Mouse (Mus musculus) embryonic facial prominence, embryonic 15.5 days (tissue): ENCODE data around the gene Edn2. TPM values are rescaled to one million over a fixed set of nuclear protein-coding genes. Genes with fewer than 3 reads are reported as not detected.

Experiments used
- ATAC-seq: fragments of 200-750 bp; cut with Nextera tagmentation; 2 replicates; pipeline ENCODE4 v1.8.0; 2017; ENCODE audit warnings: low read depth, moderate TSS enrichment; ENCODE audit not compliant: insufficient number of reproducible peaks, low FRiP score, low TSS enrichment
- H3K27ac ChIP-seq: fragments of 300-500 bp; sonication (generic); replicated peaks from 2 replicates; pipeline ENCODE4 v1.5.1; 2015; ENCODE audit warnings: mild to moderate bottlenecking, inconsistent platforms
- H3K27me3 ChIP-seq: fragments of 300-500 bp; sonication (generic); 2 replicates; pipeline ENCODE4 v1.6.1; 2015; ENCODE audit warnings: inconsistent platforms
- H3K36me3 ChIP-seq: fragments of 300-500 bp; sonication (generic); 2 replicates; pipeline ENCODE4 v1.6.1; 2015; ENCODE audit warnings: mild to moderate bottlenecking, inconsistent platforms
- H3K4me1 ChIP-seq: fragments of 300-500 bp; sonication (generic); 2 replicates; pipeline ENCODE4 v1.6.1; 2015; ENCODE audit warnings: inconsistent platforms
- H3K4me2 ChIP-seq: fragments of 300-500 bp; sonication (generic); replicated peaks from 2 replicates; pipeline ENCODE4 v1.6.1; 2015; ENCODE audit warnings: mild to moderate bottlenecking, inconsistent platforms
- H3K4me3 ChIP-seq: fragments of 300-500 bp; sonication (generic); replicated peaks from 2 replicates; pipeline ENCODE4 v1.5.1; 2015; ENCODE audit warnings: mild to moderate bottlenecking, inconsistent platforms
- H3K9ac ChIP-seq: fragments of 300-500 bp; sonication (generic); 2 replicates; pipeline ENCODE4 v1.6.1; 2015; ENCODE audit warnings: inconsistent platforms
- H3K9me3 ChIP-seq: fragments of 300-500 bp; sonication (generic); replicated peaks from 2 replicates; pipeline ENCODE4 v1.6.1; 2016; ENCODE audit warnings: inconsistent platforms
- WGBS: fragments of 180-500 bp; shearing (Covaris S2); methylation state at CpG from one replicate; pipeline ENCODE4 v1.1.7; 2015; 5-methylcytosine and 5-hydroxymethylcytosine counted together
- polyA plus RNA-seq: library from polyadenylated mRNA; unstranded; fragments of >200 nt; fragmentation: Nextera tagmentation; extraction: Ambion mirVana; gene quantifications from 2 replicates; pipeline ENCODE4 v1.2.1, GENCODE M21; 2015

The Edn2 gene
- polyA plus RNA-seq, 1 experiment from 2014 or later = 10.1 TPM

DNA sequence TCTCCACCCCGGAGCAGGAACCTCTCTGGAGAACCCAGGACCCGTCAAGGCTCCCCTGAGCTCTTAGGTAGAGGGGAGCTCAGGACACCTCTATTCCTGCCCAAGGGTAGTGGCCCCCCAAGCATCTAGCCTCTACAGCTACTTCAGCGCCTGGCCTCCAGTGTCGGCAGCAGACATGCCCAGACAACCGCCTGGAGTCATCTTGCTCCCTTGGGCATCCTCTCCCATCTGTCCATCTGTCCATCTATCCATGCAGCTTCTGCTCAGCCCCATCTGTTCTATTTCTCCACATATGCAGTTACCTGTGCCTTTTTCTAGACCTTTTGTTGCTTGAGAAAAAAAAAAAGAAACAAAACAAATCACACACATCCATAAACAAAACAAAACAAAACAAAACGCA, 26.8 kb upstream of the Edn2 start:
- H3K9ac ChIP-seq = no peak overlapping the region
- H3K4me2 ChIP-seq = no peak overlapping the region
- H3K9me3 ChIP-seq = no peaks in the 10 kb centered on the region
- H3K27me3 ChIP-seq = no peaks in the 10 kb centered on the region
- H3K4me1 ChIP-seq = 0 out of 2 replicates have a peak, but pooled peaks cover 8% of the 10 kb centered on the region
- no peaks in the 10 kb centered on the region for H3K36me3 ChIP-seq
- H3K4me3 ChIP-seq = no peak overlapping the region
- no peak overlapping the region for H3K27ac ChIP-seq
- no peak for ATAC-seq
- WGBS = 69% methylated on average over 6 of the region's 6 CpGs

DNA sequence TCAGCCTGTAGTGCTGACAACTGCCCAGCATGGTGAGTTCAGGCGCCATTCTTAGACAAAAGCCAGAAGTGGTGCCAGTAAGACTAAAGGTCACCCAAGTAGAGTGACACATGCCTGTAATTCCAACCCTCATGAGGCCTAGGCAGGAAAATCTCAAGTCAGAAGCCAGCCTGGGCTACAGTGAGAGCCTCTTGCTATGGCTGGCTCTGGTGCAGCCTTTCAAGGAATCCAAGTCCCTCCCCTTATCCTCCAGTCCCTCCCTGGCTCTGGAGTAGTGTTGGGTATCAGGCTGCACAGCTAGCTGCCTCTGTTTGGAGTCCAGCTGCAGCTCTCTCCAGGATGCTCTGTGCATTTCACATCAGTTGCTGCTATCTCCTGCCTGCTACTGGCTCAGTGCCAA, 19.2 kb upstream of the Edn2 start:
- no peak overlapping the region for H3K27ac ChIP-seq
- H3K4me2 ChIP-seq = no peak overlapping the region
- no peak overlapping the region for H3K9ac ChIP-seq
- ATAC-seq = no peak
- H3K4me3 ChIP-seq = no peak overlapping the region
- H3K36me3 ChIP-seq = no peaks in the 10 kb centered on the region
- no peaks in the 10 kb centered on the region for H3K9me3 ChIP-seq
- 0 out of 2 replicates have a peak, but pooled peaks cover 7% of the 10 kb centered on the region for H3K4me1 ChIP-seq
- 72% methylated on average over 1 of the region's 1 CpGs for WGBS
- no peaks in the 10 kb centered on the region for H3K27me3 ChIP-seq

DNA sequence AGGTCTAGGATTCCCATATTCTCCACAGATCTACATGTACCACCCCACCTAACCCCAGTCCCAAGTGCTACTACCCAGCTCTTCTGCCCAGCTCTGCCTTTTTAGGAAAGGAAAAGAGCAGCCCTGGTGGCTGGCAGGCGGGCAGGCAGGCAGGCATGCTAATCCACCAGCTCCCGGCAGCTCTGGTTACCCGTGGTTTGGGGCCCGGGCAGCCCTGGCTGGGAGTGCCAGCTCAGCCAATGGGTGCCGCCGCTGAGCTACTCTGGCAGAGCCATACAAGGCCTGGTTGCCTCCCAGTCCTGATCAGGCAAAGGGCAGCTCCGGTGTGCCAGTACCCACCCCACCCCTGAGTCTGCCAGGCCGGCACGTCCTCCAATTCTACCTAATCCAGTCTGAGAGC, 18.1 kb upstream of the Edn2 start:
- H3K9me3 ChIP-seq = no peaks in the 10 kb centered on the region
- H3K4me1 ChIP-seq = 0 out of 2 replicates have a peak, but pooled peaks cover 9% of the 10 kb centered on the region
- no peaks in the 10 kb centered on the region for H3K36me3 ChIP-seq
- 70% methylated on average over 9 of the region's 9 CpGs for WGBS
- H3K4me2 ChIP-seq = no peak overlapping the region
- no peak overlapping the region for H3K27ac ChIP-seq
- peak; percentile 36; the same call in 1 of the 2 replicates for ATAC-seq
- no peaks in the 10 kb centered on the region for H3K27me3 ChIP-seq
- H3K4me3 ChIP-seq = no peak overlapping the region
- H3K9ac ChIP-seq = no peak overlapping the region

DNA sequence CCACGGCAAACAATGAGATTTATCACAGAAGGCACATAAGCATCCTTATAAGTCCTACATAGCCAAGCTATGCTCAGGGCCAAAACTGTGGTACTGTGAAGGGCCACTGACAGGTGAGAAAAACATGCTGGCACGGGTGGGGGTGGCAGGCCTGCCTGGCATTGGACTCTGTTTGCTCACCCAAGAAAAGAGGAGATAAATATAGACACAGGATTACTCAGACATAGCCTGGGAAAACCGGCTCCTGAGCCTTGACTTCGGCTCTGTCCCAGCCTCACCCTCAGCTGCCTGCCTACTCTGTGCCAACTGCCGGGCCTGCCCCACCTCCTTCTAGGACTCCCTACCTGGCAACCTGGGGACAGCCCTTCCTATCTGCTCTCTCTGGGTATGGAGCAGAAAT, 16.7 kb upstream of the Edn2 start:
- Histone ChIP-seq H3K9me3 (no peaks in the 10 kb centered on the region), H3K36me3 (no peaks in the 10 kb centered on the region), H3K27me3 (no peaks in the 10 kb centered on the region), H3K4me1 (peaks cover 24% of the 10 kb centered on the region), H3K4me3 (no peak overlapping the region), H3K9ac (no peak overlapping the region), H3K27ac (no peak overlapping the region), H3K4me2 (no peak overlapping the region)
- WGBS = 76% methylated on average over 5 of the region's 5 CpGs
- no peak for ATAC-seq

DNA sequence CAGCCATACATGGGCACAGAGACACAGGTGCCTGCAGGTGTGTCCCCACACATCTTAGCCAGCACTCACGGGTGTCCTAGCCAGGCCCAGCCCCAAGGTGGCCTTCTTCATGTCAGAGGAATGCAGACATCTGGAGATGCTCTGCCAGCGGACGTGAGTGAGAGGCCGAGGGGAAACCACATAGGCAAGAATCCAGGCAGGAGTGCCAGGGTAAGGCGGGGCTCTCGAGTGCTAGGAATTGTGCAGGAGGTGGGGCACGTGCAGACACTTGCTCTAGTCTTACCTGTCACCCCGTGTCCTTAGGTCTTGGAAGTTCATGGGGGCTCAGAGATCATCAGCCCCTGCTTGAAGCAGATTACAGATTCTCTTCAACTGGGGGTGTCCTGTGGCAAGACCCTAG, 15.1 kb upstream of the Edn2 start:
- 51% methylated on average over 8 of the region's 8 CpGs for whole genome bisulfite sequencing
- H3K4me2 ChIP-seq = no peak overlapping the region

DNA sequence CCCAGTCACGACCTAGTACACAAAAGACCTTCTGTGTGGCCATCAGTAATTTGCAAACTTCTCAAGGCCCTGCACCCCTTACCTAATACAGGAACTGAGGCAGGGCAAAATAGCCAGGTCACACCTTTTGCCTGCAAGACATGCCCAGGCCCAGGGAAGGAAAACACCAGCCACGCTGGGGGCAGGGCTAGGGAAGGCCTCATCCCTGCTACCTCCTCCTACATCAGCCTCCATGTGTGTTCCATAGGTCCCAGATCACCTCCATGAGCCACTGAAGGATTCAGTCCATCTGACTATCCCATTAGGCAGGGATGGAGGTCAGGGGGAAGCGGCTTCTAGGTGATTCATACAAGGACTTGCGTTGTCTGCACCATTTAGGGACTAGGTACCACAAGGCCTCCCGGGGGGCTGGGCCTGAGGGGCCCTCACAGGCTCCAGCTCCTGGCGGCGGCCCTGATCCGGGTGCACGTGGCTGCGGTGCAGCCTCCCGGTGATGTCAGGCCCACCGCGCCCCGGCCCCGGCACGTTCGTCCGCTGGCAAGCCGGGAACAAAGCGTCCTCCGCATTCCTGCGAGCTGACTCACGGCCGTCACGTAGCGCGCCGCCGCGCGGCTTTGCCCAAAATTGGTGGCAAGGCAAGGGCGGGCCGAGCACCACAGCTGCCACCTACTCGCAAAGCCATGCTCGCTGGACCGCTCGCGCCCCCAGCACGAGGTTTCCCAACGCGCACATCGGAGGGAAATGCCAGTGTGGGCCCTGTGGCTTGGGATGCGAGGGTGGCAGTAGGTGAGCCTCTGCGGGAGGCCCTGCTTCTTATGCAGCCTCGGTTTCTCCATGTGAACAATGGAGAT, 12.5 kb upstream of the Edn2 start:
- ATAC-seq = peak; percentile 77
- Histone ChIP-seq H3K4me3 (peak overlapping the region; percentile 25), H3K4me2 (peak overlapping the region; percentile 47), H3K9ac (no peak overlapping the region; the same call in 1 of the 2 replicates), H3K36me3 (no peaks in the 10 kb centered on the region), H3K9me3 (no peaks in the 10 kb centered on the region), H3K27ac (peak overlapping the region; percentile 70), H3K27me3 (no peaks in the 10 kb centered on the region), H3K4me1 (peaks cover 18% of the 10 kb centered on the region)
- WGBS = 5% methylated on average over 45 of the region's 45 CpGs

More for the DNA sequence above, 15.1 kb upstream of the Edn2 start:
- no peaks in the 10 kb centered on the region for H3K27me3 ChIP-seq
- H3K4me3 ChIP-seq = no peak overlapping the region
- peaks cover 24% of the 10 kb centered on the region for H3K4me1 ChIP-seq
- no peaks in the 10 kb centered on the region for H3K36me3 ChIP-seq
- no peak overlapping the region for H3K9ac ChIP-seq
- no peaks in the 10 kb centered on the region for H3K9me3 ChIP-seq
- no peak overlapping the region for H3K27ac ChIP-seq
- ATAC-seq = no peak

DNA sequence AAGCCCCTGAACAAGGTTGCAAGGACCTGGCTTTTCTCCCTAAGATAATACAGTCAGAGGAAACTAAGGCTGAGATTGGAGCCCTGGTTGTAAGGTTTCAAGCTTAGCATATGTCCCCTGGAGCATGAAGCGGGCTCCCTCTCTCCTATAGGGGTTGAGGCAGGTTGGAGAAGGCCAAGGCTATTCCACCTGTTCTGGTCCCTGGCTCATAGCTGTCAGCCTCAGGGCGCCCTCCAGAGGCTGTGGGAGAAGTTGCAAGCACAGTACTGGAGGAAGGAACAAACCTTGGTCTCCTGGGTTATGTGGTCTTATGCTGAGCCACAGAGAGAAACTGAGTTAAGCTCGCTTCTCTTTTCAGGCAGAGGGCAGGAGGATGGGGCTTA, 11.9 kb upstream of the Edn2 start:
- peaks cover 18% of the 10 kb centered on the region for H3K4me1 ChIP-seq
- 40% methylated on average over 3 of the region's 3 CpGs for WGBS
- H3K9ac ChIP-seq = no peak overlapping the region
- ATAC-seq = no peak
- no peaks in the 10 kb centered on the region for H3K36me3 ChIP-seq
- H3K4me2 ChIP-seq = peak overlapping the region; percentile 47
- no peaks in the 10 kb centered on the region for H3K9me3 ChIP-seq
- H3K27ac ChIP-seq = peak overlapping the region; percentile 63
- peak overlapping the region; percentile 25 for H3K4me3 ChIP-seq
- H3K27me3 ChIP-seq = no peaks in the 10 kb centered on the region

DNA sequence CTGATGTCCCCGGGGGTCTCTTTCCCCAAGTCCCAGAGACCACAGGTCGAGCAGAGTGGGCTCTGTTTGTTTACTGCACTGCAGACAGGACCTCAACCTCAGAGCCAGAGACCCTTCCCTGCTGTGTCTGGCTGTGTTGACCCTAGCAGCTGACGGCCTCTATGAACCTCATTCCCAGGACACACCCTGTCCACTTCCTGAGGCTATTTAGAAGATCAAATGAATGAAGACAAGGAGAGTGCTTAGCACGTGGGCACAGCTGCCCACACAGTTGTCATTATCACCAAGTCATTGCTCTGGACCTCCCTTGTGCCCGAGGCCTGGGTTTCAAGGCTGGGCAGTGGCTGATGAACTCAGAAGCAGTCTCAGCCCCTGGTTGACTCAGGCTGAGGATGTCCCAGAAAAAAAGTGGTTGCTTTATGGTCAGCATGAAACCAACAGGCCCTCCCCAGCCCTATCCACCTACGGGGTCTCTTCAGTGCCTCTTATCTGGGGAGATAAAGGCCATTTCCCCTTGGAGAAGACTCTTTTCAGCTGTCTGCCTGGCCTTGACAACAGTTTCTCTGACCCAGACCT, 10.6 kb upstream of the Edn2 start:
- no peaks in the 10 kb centered on the region for H3K9me3 ChIP-seq
- H3K9ac ChIP-seq = no peak overlapping the region
- 59% methylated on average over 6 of the region's 6 CpGs for whole genome bisulfite sequencing
- H3K4me2 ChIP-seq = no peak overlapping the region
- no peak for ATAC-seq
- H3K27ac ChIP-seq = no peak overlapping the region
- peaks cover 18% of the 10 kb centered on the region for H3K4me1 ChIP-seq
- no peaks in the 10 kb centered on the region for H3K27me3 ChIP-seq
- H3K4me3 ChIP-seq = no peak overlapping the region
- H3K36me3 ChIP-seq = no peaks in the 10 kb centered on the region

DNA sequence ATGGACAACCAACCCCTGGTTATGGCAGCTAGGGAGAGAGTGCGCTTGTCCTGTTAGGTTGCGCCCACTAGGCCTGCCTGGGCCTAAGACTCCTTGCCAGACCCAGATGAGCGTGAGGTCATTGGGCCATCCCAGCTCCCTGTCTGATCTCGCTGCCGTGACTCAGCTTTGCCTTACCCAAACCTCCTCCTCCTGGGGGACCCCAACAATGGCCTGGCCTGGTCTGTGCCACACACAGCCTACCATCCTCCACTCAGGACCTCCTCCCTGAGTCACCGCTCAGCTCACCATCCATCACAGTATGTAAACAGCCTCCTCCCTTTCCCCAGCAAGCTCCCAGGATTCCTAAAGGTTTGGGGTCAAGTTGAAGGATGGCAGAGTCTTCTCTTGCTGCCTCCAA, 9.1 kb upstream of the Edn2 start:
- no peaks in the 10 kb centered on the region for H3K9me3 ChIP-seq
- ATAC-seq = no peak
- H3K9ac ChIP-seq = no peak overlapping the region
- no peaks in the 10 kb centered on the region for H3K27me3 ChIP-seq
- no peak overlapping the region for H3K27ac ChIP-seq
- no peaks in the 10 kb centered on the region for H3K36me3 ChIP-seq
- H3K4me3 ChIP-seq = no peak overlapping the region
- WGBS = 86% methylated on average over 6 of the region's 6 CpGs
- no peak overlapping the region for H3K4me2 ChIP-seq
- peaks cover 18% of the 10 kb centered on the region for H3K4me1 ChIP-seq

DNA sequence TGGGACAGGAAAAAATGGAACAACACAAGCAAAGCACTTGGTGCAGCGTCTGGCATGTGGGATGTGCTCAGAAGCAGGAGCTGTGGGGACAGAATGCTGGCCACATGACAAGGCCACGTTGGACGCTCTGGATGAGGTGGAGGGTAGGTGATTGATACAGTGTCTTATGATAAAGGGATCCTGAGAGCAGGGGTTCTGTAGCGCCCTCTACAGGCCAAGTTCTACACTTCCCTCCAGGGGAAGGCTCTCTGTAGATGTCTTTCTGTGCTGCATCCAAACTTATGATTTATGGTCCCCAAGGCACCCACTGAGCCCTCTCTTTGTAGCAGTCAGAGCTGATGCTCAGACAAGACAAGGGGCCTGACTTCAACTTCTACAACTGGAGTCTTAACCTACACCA, 8.4 kb upstream of the Edn2 start:
- no peak overlapping the region for H3K27ac ChIP-seq
- no peak overlapping the region for H3K4me3 ChIP-seq
- H3K4me2 ChIP-seq = no peak overlapping the region
- peaks cover 18% of the 10 kb centered on the region for H3K4me1 ChIP-seq
- WGBS = 62% methylated on average over 4 of the region's 4 CpGs
- no peaks in the 10 kb centered on the region for H3K36me3 ChIP-seq
- H3K9me3 ChIP-seq = no peaks in the 10 kb centered on the region
- no peaks in the 10 kb centered on the region for H3K27me3 ChIP-seq
- H3K9ac ChIP-seq = no peak overlapping the region
- ATAC-seq = no peak

DNA sequence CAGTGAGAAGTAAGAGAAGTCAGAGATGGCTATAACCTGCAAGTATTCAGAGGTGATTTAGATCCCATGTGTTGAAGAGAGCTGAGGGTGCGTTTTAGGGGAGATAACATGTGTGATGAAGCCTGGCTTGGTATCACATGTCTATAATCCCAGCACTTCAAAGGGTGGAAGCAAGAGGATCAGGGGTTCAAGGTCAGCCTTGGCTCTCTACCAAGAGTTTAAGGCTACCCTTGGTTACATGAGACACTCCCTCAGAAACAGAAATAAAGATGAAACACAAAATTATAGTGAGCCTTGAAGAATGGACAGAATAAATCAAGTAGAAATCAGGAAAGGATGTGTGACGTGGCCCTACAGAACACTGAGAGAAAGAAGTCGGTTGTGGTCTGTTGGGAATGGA, 7.3 kb upstream of the Edn2 start:
- no peak overlapping the region for H3K4me2 ChIP-seq
- no peak overlapping the region for H3K9ac ChIP-seq
- H3K27me3 ChIP-seq = no peaks in the 10 kb centered on the region
- H3K9me3 ChIP-seq = no peaks in the 10 kb centered on the region
- no peaks in the 10 kb centered on the region for H3K36me3 ChIP-seq
- ATAC-seq = no peak
- no peak overlapping the region for H3K27ac ChIP-seq
- no peak overlapping the region for H3K4me3 ChIP-seq
- peaks cover 7% of the 10 kb centered on the region for H3K4me1 ChIP-seq
- WGBS = 80% methylated on average over 3 of the region's 3 CpGs
